Mouse (Mus musculus) monocyte, adult 2 months (primary cell): Measurements from ENCODE around the gene Cables2.

ENCODE experiments used
- DNase-seq, 2 experiments: peaks; one replicate each; pipeline ENCODE4 v3.0.0; 2022; ENCODE audit warnings: low spot score in 2 of 2, low read depth in 1 of 2

Gene Cables2

GRCm38 (mm10) chr2:180256296-180257000 lies 16.8 kb downstream of the Cables2 start:
- no peak for DNase-seq

DNA sequence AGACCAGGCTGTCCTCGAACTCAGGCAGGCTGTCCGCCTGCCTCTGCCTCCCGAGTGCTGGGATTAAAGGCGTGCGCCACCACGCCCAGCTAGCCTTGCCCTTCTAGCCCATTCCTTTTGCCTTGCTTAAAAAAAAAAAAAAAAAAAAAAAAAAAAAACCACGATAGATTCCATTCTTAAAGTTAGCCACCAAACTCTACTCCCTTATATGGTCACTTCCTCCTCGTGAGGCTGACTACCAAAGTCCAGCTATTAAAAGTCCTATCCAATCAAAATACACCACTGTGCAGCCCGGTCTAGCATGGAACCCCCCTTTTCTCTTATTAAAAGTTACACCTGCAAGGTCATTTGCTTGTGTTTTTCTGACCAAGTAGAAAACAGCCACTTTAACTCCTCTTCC lies 17.6 kb downstream of the Cables2 start:
- no peak for DNase-seq

DNA sequence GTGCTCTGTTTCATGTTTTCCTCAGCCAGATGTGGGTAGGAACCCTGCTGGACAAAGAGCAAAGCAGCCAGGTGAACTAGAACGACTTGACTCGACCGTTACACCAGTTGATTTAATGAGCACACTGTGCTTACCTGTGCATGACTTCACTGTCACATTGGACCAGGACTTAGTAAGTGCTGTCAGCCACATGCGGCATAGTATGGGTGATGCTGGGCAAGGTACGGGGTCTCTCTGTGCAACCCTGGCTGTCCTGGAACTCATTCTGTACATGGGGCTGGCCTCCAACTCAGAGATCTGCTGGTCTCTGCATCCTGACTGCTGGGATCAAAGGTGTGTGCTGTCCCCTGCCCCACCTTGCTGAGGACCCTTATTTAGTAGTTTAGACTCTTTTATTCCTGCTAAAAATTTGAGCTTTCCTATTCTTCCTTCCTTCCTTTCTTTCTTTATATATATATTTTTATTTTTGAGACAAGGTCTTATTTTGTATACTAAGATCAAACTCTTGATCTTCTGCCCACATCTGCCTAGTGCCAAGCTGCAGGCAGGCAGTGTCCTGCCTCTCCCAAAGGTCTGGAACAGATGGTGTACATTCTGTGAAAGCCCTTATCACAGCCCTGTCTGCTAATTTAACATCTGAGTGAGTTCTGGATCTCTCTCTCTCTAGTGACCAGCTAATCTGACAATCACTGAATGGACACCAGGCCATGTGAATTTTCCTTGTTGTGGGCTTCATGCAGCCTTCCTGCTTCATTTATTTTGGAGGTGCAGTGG lies 18.7 kb downstream of the Cables2 start:
- DNase-seq: no peak

GRCm38 (mm10) chr2:180251838-180252237 lies 21.5 kb downstream of the Cables2 start:
- DNase-seq: no peak

- DNase-seq: peak; percentile 36 to 47
Observed at GRCm38 (mm10) chr2:180250930-180251611, 22.2 kb downstream of the Cables2 start.

- no peak for DNase-seq
Observed at GRCm38 (mm10) chr2:180248947-180249660, 24.2 kb downstream of the Cables2 start.

- DNase-seq: no peak
Observed at GRCm38 (mm10) chr2:180247916-180248315, 25.4 kb downstream of the Cables2 start.

DNA sequence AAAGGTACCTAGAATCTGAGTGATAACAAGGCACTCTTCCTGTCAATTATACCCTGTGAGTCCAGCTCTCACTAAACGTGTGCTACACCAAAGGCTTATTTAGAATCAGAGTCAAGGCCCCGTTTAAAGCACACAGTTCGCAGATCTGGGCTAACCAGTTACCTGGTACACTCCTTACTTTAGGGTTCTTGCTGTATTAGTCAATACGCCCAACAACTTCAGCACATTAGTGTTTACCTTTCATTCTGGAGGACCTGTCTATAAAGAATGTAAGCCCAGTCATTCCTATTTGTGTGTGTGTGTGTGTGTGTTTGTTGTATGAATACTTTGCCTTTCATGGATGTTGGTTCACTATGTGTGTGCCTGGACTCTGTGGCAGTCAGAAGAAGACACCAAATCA lies 30.2 kb downstream of the Cables2 start:
- DNase-seq: no peak

DNA sequence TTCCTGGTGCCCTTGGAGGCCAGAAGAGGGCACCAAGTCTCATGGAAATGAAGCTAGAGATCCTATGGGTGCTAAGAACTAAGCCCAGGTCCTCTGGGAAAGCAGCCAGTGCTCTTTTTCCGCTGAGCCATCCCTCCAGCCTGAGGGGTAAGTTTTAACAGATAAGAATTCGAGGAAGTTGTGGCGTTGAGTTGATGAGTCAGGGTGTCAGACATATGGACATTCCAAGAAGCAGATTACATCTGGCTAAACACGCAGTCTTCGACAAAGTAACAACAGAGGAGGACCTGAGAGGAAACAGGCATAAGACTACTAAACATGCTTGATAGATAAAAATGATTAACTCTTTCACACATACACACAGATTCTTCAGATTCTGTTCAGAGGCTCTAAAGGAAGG lies 34.7 kb downstream of the Cables2 start:
- DNase-seq: no peak

GRCm38 (mm10) chr2:180237601-180238345 lies 35.5 kb downstream of the Cables2 start:
- DNase-seq: no peak

DNA sequence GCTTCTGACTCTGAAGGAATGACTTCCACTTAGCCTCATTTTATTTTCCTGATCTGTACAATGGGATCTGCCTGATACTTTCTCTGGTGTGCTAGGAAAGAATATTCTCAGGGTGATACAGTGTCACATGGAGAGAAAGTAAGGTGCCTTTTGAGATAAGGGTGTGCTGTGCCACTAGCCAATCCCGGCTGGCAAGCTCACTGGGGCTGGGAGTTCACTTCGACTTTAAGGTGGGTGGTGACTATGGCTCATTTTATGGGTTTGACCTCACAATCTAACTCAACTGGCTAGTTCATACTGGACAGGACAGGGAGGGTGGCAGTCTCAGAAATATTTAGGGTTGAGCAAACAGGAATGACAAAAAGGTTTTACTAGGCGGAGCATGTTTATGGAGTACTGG lies 36.4 kb downstream of the Cables2 start:
- DNase-seq: no peak

DNA sequence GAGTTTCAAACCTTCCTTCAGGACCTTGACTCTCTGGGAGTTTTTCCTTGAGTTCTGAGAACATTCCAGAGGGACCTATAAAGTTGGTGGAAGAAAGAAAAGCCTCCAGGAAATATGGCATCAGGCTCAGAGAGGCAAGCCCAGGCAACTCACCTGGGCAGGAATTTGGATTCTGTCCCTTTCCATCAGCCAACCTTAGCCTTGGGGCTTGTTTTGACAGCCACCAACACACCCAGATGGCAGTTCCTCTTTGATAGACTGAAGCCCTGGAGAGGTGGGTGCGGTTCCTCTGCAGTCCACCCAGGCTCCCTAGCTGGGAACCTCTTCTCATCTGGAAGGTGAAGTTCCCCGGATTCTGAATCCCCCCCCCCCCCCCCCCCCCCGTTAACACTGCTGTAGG lies 36.8 kb downstream of the Cables2 start:
- DNase-seq: no peak

- no peak for DNase-seq
Observed at GRCm38 (mm10) chr2:180235788-180236187, 37.5 kb downstream of the Cables2 start.

GRCm38 (mm10) chr2:180234980-180235379 lies 38.3 kb downstream of the Cables2 start:
- DNase-seq: no peak

DNA sequence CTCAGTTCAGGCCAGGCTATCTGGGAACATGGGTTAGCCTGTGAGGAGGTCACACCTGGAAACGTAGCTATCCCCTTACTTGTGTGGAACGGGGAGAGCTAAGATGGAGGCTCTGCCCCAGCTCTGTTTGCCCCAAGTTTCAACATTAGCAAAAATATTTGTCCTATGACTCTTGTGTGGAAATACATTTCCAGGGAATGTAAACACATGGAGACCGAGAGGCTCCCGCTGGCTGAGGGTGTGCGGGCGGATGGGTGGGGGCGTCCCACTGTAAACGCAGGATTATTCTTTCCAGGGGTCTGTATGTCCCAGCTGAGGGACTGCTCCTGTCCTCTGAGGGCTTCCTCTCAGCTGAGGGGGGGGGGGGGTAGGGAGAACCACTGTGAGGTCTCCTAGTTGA lies 38.9 kb downstream of the Cables2 start:
- DNase-seq: no peak

DNA sequence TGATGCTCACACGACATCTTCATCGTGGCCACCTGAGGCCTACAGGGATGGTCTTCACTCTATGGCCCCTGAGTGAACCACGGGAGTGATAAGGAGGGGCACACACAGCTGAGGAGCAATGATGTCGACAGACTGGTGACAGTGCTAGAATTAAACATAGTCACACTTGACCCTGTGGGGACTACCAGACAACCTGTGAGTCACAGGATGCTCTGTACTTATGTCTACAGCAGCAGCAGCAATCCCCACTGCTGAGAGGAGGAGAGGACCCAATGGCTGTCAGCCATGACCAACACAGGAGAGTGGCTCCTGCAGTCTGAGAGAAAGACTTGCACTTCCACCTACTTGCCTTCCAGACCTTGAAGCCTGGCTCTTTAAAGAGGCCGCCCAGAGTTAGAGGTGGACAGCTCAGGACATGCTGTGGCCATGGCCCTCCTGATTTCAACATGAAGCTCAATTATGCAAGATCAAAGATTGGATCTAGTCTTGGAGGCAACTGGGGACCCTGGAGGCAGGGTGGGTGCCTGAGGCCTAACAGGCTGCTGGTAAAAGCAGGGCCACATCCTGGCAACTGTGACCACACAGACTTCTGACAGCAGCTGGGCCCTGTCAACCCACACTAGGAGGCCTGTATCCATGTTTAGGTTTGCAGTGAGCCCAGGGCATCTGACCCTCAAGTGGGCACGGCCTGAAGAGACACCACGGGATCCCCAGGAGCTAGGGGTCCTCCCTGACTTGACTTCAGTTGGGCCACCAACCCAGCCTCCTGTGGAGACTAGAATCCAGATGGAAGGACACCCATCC lies 40.0 kb downstream of the Cables2 start:
- no peak for DNase-seq

GRCm38 (mm10) chr2:180230482-180230881 lies 42.8 kb downstream of the Cables2 start:
- no peak for DNase-seq

DNA sequence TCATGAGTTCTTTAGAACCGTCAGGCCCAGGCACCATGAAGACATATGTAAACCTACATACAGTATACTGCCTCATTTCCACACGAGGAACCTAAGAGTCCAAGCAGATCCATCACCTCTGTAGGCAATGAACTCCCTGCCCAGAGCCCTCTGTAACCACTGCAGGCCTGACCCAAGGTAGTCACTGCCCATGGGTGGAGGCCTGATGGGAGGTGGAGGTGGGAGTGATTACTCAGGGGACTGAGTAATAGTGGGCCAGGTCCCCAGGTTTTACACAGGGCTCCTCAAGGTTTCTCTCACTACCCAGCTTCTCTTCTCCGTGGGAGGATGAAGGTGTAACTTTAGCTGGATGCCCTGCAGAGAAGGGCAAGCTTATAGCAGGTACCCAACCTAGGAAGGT lies 44.2 kb downstream of the Cables2 start:
- DNase-seq: no peak

- no peak for DNase-seq
Observed at GRCm38 (mm10) chr2:180228592-180228991, 44.7 kb downstream of the Cables2 start.

DNA sequence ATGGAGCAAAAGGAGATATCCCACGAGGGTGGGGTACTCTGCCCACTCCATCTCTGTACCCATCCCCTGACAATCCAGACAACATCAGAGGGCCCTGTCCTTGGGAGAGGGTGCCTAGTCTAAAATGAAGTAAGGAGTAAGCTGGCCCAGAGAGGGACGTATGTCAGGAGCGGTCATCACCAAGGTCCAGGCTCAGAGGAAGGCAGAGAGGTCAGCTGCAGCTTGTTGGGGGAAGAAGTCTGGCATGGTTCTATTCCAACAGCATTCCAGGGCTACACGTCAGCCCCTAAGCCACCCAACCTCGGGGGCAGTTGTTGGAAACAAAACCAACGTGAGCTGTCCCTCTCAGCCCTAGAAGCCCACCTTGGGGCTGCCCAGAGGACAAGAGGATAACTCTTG lies 45.2 kb downstream of the Cables2 start:
- DNase-seq: no peak
